Mouse (Mus musculus) hindbrain, postnatal 0 days (tissue): ENCODE measurements around the gene Kdm3a. TPM values are rescaled to one million over a fixed set of nuclear protein-coding genes. Genes with fewer than 3 reads are reported as not detected.

Source experiments
- ATAC-seq: fragments of 200-750 bp; cut with Nextera tagmentation; 2 replicates; pipeline ENCODE4 v1.8.0; 2017; ENCODE audit warnings: mild to moderate bottlenecking, moderate TSS enrichment, moderate library complexity
- DNase-seq: peaks from one replicate; pipeline ENCODE4 v3.0.0-alpha.2; 2015; ENCODE audit warnings: low spot score
- H3K27ac ChIP-seq: fragments of 300-500 bp; sonication (generic); 2 replicates; pipeline ENCODE4 v1.5.1; 2014; ENCODE audit warnings: mild to moderate bottlenecking
- H3K27me3 ChIP-seq: fragments of 300-500 bp; sonication (generic); 2 replicates; pipeline ENCODE4 v1.6.1; 2014; ENCODE audit warnings: low read length, mixed read lengths; ENCODE audit not compliant: insufficient read depth
- H3K36me3 ChIP-seq: fragments of 300-500 bp; sonication (generic); 2 replicates; pipeline ENCODE4 v1.6.1; 2014; ENCODE audit warnings: low read length, mixed read lengths; ENCODE audit not compliant: insufficient read depth
- H3K4me1 ChIP-seq: fragments of 300-500 bp; sonication (generic); 2 replicates; pipeline ENCODE4 v1.6.1; 2014; ENCODE audit warnings: antibody characterized with exemption, low read length, mixed read lengths; ENCODE audit not compliant: insufficient read depth
- H3K4me2 ChIP-seq: fragments of 300-500 bp; sonication (generic); 2 replicates; pipeline ENCODE4 v1.6.1; 2014; ENCODE audit warnings: low read depth, mild to moderate bottlenecking, low read length, moderate library complexity, mixed read lengths
- H3K4me3 ChIP-seq: fragments of 300-500 bp; sonication (generic); 2 replicates; pipeline ENCODE4 v1.5.1; 2014; ENCODE audit warnings: low read length
- H3K9ac ChIP-seq: fragments of 300-500 bp; sonication (generic); replicated peaks from 2 replicates; pipeline ENCODE4 v1.6.1; 2014; ENCODE audit warnings: mild to moderate bottlenecking, low read length, moderate library complexity, mixed read lengths
- H3K9me3 ChIP-seq: fragments of 300-500 bp; sonication (generic); 2 replicates; pipeline ENCODE4 v1.6.1; 2016; ENCODE audit warnings: low read length, mixed read lengths
- CTCF ChIP-seq: IDR thresholded peaks from 2 replicates; pipeline ENCODE4 v1.5.1; 2016; ENCODE audit warnings: antibody characterized with exemption, control low read depth, low read depth
- WGBS: fragments of 180-500 bp; shearing (Covaris S2); extraction: QIAGEN DNeasy Blood & Tissue Kit; methylation state at CpG from one replicate; pipeline ENCODE4 v1.1.7; 2014; 5-methylcytosine and 5-hydroxymethylcytosine counted together
- polyA plus RNA-seq: library from polyadenylated mRNA; unstranded; fragments of >200 nt; fragmentation: Nextera tagmentation; extraction: Ambion mirVana; gene quantifications from 2 replicates; pipeline ENCODE4 v1.2.1, GENCODE M21; 2015
- total RNA-seq: library from RNA; depleted of rRNA; stranded (reverse); fragments of >200 nt; gene quantifications from 2 replicates; pipeline ENCODE4 v1.2.3, GENCODE M21; 2014

Gene Kdm3a
- total and polyA plus RNA-seq, 2 experiments from 2014 or later = 17.9 to 26.3 TPM

DNA sequence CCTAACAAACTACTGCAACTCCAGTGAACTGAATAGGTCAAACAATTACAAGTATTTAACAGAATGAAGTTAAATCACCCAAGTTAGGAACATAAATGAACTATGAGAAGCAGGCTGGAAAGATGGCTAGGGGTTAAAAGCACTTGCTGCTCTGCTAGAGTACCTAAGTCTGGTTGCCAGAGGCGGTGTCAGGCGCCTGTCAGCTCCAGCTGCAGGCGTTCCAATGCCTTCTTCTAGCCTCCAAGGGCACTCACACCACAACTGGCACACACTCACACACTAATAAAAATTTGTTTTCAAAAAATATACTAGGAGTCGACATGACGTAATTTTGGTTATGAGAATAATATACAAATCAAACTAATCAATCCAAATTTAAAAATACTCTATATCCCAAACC is 11.2 kb downstream of the Kdm3a start:
- H3K9me3 ChIP-seq = no peaks in the 10 kb centered on the region
- DNase-seq (no peak), ATAC-seq (no peak)
- H3K4me3 ChIP-seq = no peak overlapping the region
- no peak overlapping the region for H3K9ac ChIP-seq
- no peak for TF ChIP-seq CTCF
- H3K4me2 ChIP-seq = no peak overlapping the region
- WGBS = 83% methylated on average over 5 of the region's 5 CpGs
- H3K4me1 ChIP-seq = no peaks in the 10 kb centered on the region
- peaks cover 32% of the 10 kb centered on the region for H3K36me3 ChIP-seq
- no peak overlapping the region for H3K27ac ChIP-seq
- no peaks in the 10 kb centered on the region for H3K27me3 ChIP-seq

- no peak for ATAC-seq
- Histone ChIP-seq H3K27ac (no peak overlapping the region), H3K27me3 (no peaks in the 10 kb centered on the region), H3K4me1 (no peaks in the 10 kb centered on the region), H3K9me3 (no peaks in the 10 kb centered on the region), H3K9ac (no peak overlapping the region), H3K4me2 (no peak overlapping the region), H3K36me3 (peaks cover 46% of the 10 kb centered on the region), H3K4me3 (no peak overlapping the region)
- WGBS = 83% methylated on average over 5 of the region's 5 CpGs
- no peak for DNase-seq
- no peak for TF ChIP-seq CTCF
Observed at GRCm38 (mm10) chr6:71616959-71617358, 15.8 kb downstream of the Kdm3a start.

DNA sequence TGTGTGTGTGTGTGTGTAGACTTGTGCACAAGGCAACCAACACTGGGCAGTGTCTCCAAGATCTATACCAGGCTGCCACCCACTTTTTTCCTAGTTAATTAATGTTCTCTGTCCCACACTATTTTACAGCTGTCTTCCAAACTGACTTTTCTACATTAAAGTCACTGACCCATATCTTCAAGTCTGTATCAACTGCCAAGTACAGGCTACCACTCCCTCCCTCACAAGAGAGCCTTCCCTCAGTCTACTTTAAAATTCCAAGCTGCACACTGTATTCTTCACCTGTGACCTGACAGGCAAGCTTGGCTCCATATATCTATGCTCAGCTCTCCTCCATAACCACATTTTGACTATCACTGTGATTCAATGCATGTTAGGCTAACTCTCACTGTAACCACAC is 19.6 kb downstream of the Kdm3a start:
- H3K27me3 ChIP-seq = no peaks in the 10 kb centered on the region
- ATAC-seq = no peak
- no peak overlapping the region for H3K4me2 ChIP-seq
- TF ChIP-seq CTCF = no peak
- H3K4me1 ChIP-seq = no peaks in the 10 kb centered on the region
- no peaks in the 10 kb centered on the region for H3K9me3 ChIP-seq
- no peak overlapping the region for H3K9ac ChIP-seq
- H3K27ac ChIP-seq = no peak overlapping the region
- DNase-seq = no peak
- no peak overlapping the region for H3K4me3 ChIP-seq
- peaks cover 61% of the 10 kb centered on the region for H3K36me3 ChIP-seq

- no peak for ATAC-seq
- H3K9ac ChIP-seq = no peak overlapping the region
- no peak overlapping the region for H3K4me2 ChIP-seq
- no peaks in the 10 kb centered on the region for H3K9me3 ChIP-seq
- peaks cover 49% of the 10 kb centered on the region for H3K36me3 ChIP-seq
- H3K4me3 ChIP-seq = no peak overlapping the region
- no peak for TF ChIP-seq CTCF
- no peak overlapping the region for H3K27ac ChIP-seq
- H3K4me1 ChIP-seq = no peaks in the 10 kb centered on the region
- WGBS = 94% methylated on average over 7 of the region's 7 CpGs
- H3K27me3 ChIP-seq = no peaks in the 10 kb centered on the region
- no peak for DNase-seq
Observed at GRCm38 (mm10) chr6:71609968-71610367, 22.8 kb downstream of the Kdm3a start.

- Histone ChIP-seq H3K4me2 (no peak overlapping the region), H3K27me3 (no peaks in the 10 kb centered on the region), H3K9me3 (no peaks in the 10 kb centered on the region), H3K36me3 (peaks cover 49% of the 10 kb centered on the region), H3K4me3 (no peak overlapping the region), H3K9ac (no peak overlapping the region), H3K27ac (no peak overlapping the region), H3K4me1 (no peaks in the 10 kb centered on the region)
- ATAC-seq = no peak
- no peak for TF ChIP-seq CTCF
- no peak for DNase-seq
Observed at GRCm38 (mm10) chr6:71608994-71609393, 23.8 kb downstream of the Kdm3a start.

DNA sequence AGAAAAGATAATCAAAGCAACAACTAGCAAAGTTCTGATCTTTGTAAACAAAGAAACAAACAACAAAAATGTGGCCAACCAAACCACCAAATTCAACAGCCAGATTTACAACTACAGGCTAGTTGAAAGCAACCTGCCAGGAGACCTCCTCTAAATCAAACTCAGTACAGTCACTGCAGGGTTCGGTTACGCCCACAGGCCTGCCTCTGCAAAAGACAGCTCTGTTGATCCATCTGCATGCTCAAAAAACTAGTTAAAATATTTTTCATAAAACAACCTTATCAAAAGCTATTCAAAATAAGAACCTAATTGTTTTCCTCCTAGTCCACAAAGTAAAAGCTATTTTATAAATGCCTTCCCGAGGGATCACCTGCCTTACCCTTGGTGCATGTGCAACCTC is 25.0 kb downstream of the Kdm3a start:
- ATAC-seq = no peak
- TF ChIP-seq CTCF = no peak
- H3K9ac ChIP-seq = no peak overlapping the region
- no peaks in the 10 kb centered on the region for H3K4me1 ChIP-seq
- WGBS = 87% methylated on average over 3 of the region's 3 CpGs
- no peak overlapping the region for H3K4me3 ChIP-seq
- H3K4me2 ChIP-seq = no peak overlapping the region
- H3K27me3 ChIP-seq = no peaks in the 10 kb centered on the region
- H3K36me3 ChIP-seq = peaks cover 52% of the 10 kb centered on the region
- no peaks in the 10 kb centered on the region for H3K9me3 ChIP-seq
- DNase-seq = no peak
- no peak overlapping the region for H3K27ac ChIP-seq

DNA sequence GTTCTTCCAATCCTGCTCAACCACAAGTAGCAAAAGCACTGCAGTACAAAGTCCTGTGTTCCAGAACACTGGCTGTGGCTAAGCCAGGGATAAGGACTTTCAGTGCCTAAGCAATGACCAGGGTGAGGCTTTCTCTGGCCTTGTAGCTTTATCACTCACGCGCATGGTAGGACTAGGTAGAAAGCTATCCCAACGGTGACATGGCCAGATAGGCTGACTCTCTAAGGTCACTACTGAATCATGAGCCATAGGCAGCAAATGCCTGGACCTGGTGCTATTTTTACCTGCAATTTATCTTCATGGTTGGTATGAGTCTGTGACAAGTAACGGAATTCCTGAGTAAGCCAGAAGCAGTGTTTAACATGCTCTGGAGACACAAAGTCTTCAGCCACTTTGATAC is 42.6 kb downstream of the Kdm3a start:
- 97% methylated on average over 4 of the region's 4 CpGs for whole genome bisulfite sequencing
- no peaks in the 10 kb centered on the region for H3K4me1 ChIP-seq
- no peak for TF ChIP-seq CTCF
- peaks cover 61% of the 10 kb centered on the region for H3K36me3 ChIP-seq
- H3K4me2 ChIP-seq = no peak overlapping the region
- H3K9me3 ChIP-seq = no peaks in the 10 kb centered on the region
- no peak overlapping the region for H3K9ac ChIP-seq
- H3K27ac ChIP-seq = no peak overlapping the region
- H3K27me3 ChIP-seq = no peaks in the 10 kb centered on the region
- no peak overlapping the region for H3K4me3 ChIP-seq
- no peak for ATAC-seq
- DNase-seq = no peak
